Mouse (Mus musculus): ENCODE results near the gene Cpsf6.

Cpsf6 gene

DNA sequence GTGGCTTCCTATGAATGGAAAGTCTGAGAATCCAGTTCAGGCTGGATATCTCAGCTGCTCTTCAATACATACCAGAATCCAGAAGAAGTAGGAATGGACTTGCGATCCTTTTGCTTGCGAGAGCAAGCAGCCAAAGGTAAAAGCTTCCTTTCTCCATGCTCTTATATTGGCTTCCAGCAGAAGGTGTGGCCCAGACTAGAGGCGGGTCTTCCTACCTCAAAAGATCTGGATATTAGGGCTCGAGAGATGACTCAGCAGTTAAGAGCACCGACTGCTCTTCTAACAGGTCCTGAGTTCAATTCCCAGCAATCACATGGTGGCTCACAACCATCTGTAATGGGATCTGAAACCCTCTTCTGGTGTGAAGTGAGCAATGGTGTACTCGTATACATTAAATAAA, at the start of gene Cpsf6:
TSS of gene Cpsf6 (minus strand) at position 108 of the 400 bp plus-strand sequence.
- no peak for DNase-seq (ENCODE audit: low spot score)

DNA sequence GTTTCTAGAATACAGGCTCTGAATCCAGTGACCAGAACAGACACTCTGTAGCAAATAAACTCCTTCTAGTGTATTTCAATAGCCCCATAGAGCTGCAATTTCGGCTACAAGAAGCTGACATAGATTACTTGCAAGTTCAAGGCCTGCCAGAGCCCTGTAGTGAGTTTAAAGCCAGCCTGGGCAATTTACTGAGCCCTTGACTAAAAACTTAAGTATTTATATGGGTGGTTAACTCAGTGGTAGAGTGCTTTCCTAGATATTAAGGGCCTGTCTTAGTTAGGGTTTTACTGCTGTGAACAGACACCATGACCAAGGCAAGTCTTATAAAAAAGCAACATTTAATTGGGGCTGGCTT, 46.8 kb upstream of the Cpsf6 start:
- DNase-seq (ENCODE audit: low spot score), result no peak

DNA sequence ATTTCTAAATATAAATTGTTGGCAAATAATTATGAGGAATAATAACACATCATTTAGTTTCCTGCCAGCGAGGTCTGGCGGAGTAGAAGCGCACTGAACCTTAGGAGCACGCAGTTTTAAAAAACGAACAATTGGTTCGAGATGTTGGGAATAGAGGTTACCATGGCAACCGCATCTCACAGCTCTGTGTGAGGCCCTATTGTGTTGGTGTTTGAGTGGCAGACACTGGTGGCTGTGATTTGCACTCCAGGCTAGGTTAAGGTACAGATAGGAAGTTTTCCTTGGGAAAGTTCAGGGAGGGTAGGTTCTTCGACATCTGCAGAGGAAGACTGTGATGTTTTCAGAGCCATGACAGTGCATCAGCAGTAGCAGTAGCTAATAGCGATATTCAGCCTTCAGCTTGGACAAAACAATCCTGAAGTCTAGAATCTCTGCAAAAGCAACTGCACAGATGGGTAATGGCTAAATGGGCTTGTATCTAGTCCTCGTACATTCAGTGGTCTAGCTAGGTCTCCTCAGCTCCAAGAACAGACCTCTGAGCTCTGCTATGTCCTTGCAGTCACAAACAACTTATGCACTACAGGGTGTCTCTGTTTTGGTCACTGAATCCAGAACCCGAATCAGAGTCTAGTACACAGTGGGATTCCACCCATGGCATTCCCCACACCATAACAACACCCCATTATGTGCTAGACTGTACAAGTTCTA, 46.2 kb upstream of the Cpsf6 start:
- DNase-seq (ENCODE audit: low spot score), result no peak

DNA sequence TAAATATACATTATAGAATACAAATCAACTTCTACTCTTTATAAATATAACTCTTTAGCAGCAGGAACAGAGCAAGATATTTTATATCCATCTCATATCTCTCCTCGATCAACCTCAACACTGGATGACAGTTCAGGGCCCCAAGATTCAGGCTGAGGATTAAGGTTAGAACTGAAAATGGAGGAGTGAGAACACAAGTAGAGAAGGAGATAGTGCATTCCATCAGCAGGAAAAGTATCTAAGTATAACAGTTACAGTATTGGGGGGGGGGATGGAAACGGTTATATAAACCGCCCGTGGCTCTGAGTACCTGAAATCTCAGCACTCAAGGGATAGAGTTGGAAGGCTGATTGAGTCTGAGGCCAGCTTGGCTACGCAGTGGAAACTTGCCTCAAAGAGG, 45.2 kb upstream of the Cpsf6 start:
- no peak for DNase-seq (ENCODE audit: low spot score)

DNA sequence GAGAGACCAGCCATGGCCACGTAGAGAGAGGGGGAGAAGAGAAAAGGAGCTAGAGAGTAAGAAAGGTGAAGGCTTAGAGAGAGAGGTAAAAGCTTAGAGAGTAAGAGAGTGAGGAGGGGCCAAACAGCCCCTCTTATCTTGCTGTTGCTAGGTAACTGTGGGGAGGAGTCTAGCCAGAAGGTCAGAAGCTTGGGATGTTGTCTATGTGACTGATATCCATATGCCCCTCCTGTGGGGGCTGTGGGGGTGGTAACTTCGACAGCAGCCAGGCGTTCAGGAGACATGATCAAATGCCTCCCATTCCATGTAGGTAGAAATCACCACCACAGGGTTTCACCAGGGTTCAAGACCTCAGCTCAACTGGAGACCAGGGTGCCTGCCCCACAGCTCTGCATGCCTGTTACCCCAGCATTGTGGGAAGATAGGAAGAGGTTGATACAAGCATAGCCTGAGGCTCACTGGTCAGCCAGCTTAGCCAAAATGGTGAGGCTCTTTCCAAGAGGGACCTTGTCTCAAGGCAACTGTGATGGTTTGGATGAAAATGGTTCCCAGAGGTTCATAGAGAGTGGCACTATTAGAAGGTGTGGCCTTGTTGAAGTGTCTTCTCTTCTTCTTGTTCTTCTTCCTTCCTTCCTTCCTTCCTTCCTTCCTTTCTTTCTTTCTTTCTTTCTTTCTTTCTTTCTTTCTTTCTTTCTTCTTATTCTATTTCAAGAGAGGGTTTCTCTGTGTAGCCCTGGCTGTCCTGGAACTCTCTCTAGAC, 44.5 kb upstream of the Cpsf6 start:
- DNase-seq (ENCODE audit: low spot score), result no peak

DNA sequence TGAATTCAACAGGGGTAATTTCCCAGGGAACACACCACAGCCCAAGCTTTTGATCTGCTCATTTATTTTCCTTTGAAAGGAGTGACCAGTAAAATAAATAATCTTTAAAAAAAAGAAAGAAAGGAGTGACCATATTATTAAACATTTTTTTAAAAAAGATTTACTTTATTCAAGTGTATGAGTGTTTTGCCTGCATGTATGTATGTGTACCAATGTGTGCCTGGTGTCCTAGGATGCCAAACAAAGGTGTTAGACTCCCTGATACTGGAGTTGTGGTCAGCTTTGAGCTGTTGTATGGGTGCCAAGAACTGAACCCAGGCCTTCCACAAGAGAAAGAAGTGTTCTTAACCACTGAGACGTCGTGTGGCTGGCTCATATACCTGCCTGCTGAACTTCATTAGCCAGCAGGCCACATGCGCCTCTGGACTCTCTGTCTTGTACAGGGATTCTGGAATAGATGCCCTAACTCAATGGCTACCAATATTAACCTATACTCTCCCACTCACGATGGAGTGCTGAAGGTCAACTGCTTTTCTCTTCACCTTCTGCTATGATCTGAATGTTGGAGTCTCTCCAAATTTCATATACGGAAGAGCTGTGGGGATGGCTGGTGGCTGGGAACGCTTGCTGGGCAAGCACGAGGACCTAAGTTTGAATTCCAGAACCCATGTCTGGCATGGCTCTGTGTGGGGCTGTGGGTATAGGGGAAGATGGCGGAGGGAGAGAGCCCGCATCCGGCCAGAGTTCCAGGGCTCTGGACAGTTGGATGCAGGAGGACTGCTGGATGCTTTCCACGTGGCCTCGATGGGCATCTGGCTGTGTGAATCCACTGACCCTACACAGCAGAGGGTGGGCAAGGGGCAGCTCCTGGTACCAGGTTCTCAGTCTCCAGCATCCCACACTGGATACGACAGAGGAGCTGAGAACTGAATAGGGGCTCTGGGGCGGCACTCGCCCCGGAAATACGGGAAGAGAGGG, 43.5 kb upstream of the Cpsf6 start:
- no peak for DNase-seq (ENCODE audit: low spot score)

DNA sequence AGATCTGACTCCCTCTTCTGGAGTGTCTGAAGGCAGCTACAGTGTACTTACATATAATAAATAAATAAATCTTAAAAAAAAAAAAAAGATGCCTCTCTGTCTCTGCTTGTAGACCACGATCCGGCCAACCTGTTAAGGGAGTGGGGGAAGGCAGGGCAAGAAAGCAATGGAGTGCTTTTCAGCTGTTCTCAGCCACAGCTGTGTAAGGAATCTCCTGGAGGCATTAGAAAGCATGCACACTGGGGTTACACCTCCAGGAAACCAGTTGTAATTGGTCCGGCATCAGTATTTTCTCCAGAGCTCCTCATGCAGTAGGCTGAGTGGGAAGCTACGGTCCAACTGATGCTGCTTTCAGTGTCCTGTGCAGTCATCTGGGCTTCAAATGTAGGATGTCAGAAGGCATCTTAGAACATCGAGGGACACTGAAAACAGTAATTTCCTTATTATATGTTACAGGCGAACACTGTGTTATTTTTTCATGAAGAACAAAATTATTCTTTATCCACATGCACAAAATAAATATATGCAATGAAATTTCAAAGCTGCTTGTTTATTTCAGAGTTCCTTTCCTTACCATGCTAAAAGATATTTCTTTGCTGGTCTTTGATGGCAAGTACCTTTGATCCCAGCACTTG, 42.5 kb upstream of the Cpsf6 start:
- DNase-seq (ENCODE audit: low spot score), result no peak

DNA sequence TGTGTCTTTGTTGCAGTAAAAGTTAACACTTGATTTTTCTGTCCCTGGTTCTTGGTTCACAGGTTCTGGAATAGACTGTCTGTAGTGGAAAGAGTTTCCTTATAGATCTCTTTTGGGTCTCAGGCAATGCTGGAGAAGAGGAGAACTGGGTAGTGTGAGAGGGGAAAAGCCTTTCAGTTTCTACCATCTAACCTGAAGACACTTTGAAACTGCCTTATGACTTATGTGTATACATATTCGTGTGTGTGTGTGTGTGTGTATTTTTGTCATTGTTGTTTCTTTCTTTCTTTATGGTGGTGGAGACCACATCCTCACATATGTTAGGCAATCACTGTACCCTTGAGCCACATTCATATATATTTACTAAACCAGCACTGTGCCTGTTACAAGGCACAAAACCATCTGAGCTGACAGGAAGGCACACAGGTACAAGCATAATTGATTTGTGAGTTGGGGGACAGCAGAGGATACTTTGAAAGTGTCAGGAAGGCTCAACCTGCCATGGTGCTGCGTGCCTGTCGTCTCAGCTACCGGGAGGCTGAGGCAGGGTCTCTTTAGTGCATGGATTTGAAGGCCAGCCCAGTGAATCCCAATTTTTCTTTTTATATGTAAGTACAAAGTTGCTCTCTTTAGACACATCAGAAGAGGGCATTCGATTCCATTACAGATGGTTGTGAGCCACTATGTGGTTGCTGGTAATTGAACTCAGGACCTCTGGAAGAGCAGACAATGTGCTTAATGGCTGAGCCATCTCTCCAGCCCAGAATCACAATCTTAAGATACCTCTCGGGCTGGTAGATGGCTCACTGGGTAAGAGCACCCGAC, 41.7 kb upstream of the Cpsf6 start:
- DNase-seq (ENCODE audit: low spot score), result no peak

DNA sequence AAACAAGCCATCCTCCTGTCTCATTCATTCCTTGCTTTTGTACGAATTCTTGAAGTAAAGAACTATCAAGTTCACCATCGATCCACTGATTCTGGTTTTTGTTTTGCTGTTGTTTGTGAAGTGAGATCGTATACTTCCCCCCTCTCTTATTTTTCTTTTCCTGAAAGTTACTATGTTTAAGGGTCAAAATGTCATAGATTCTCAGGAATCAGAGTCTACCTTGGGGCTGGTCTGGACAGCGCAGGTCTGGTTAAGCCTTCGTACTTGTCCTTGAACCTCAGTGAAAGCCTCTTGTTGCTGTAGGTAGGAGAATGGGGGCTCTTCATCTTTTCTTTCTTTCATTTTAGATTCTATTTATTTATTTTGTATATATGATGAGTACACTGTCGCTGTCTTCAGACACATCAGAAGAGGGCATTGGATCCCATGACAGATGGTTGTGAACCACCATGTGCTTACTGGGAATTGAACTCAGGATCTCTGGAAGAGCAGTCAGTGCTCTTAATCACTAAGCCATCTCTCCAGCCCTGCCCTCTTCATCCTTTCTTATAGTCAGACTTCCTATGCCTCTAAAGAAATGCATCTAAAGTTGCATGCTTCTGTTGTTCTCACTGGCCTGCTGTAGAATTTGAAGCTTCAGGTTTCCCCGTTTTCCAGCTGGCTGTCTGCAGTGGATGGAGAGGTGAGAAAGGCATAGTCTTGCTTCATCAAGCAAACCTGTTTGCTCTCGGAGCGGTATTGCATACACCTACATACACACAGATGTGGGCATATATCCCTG, 40.9 kb upstream of the Cpsf6 start:
- no peak for DNase-seq (ENCODE audit: low spot score)

DNA sequence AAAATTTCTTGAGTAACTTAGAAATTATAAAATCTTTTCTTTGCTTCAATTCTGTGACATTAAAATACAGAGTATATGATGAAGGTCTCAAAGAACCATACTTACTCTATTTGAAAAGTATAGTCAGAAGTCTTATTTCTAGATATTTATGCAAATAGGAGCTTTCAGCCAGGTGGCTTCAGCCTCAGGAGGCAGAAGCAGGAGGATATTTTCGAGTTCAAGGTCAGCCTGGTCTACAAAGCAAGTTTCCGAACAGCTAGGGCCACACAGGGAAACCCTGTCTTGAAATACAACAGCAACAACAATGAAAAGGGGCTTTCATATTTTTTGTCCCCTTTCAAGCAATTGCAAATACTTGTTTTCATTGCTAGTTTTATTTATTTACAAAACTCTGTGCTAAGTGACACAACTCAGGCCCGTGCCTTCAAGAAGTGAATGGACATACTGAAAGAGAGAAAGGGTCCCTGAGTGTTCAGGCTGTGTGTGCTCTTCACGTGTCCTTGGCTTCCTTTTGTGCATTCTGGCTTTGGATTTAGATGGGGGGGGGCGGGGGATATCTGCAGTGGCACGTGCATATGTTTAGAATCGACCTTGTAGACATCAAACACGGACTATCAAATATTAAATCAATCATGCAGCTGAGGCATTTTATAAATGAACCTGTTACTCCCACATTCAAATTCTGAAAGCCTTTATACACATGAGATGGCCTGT, 39.9 kb upstream of the Cpsf6 start:
- DNase-seq (ENCODE audit: low spot score), result no peak

DNA sequence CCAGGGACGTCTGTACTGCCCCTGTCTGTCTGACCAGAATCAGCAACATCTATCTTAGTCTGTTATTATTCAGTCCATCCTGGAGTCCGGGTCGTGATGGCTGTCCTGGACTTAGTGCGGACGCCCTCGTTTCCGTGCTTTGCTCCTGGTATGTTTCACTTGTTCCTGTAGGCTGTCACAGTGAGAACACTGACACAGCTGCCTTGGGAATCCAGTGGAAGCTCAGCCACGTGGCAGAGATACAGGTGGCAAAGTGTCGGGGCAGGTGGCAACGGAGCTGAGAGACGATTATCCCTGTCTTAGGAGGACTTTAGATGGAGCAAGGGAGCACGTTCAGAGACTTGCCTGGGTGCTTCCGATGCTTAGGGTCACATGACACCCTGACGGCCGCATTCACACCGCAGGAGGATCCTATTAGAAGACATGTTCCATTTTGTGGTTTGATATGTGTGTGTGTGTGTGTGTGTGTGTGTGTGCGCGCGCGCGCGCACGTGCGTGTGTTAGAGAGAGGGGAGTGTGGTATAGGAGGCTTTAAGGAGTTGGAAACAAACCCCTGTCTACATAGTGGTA, 38.9 kb upstream of the Cpsf6 start:
- DNase-seq (ENCODE audit: low spot score), result no peak

DNA sequence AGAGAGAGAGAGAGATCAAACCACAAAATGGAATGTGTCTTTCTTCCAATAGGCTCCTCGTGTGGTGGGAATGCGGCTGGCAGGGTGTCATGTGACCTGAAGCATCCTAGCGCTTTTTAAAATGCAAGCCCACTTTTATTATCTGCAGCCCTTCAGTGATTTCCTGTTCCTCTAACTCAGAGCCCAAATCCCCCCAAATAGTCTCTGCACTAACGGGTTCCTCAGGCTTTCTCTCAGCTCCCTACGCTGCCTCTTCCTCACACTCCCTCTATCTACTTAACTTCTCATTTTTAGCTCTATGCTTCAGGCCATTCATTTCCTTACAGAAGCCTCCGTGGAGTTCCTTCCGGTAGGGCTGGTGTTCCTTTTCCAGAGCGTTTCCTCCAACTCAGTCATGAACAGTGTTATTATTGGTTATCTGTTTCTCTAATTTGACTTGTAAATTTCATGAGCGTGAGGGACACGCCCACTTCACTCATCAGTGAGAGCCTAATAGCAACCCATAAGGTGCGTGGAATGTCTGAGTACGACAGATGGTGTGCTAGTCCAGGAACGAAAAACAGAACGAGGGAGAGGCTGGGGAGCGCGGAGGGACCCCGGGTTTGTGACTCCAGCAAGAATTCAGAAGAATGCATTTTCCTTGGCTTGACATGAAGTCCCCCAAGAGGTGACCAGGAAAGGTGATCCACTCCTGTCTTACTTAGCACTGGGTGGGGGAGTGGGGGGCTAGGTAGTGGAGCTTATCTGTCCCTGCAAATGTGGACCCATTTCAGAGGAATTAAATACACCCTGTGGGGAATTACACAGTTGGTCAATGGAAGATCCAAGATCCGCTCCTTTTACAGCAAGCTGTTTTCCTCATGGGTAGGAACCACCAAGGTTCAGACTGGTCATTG, 38.2 kb upstream of the Cpsf6 start:
- no peak for DNase-seq (ENCODE audit: low spot score)

DNA sequence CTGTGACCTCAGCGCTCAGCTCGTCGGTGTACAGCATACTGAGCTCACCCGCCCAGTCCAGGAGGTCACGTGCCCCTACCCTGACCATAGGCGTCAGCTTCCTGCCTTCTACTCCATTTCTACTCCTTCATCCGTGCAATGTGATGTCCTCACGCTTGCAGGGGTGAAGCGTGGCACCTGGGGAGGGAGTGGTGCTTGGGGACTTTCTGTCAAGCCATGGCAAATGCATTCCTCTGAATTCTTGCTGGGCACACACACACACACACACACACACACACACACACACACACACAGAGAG, 37.6 kb upstream of the Cpsf6 start:
- no peak for DNase-seq (ENCODE audit: low spot score)

DNA sequence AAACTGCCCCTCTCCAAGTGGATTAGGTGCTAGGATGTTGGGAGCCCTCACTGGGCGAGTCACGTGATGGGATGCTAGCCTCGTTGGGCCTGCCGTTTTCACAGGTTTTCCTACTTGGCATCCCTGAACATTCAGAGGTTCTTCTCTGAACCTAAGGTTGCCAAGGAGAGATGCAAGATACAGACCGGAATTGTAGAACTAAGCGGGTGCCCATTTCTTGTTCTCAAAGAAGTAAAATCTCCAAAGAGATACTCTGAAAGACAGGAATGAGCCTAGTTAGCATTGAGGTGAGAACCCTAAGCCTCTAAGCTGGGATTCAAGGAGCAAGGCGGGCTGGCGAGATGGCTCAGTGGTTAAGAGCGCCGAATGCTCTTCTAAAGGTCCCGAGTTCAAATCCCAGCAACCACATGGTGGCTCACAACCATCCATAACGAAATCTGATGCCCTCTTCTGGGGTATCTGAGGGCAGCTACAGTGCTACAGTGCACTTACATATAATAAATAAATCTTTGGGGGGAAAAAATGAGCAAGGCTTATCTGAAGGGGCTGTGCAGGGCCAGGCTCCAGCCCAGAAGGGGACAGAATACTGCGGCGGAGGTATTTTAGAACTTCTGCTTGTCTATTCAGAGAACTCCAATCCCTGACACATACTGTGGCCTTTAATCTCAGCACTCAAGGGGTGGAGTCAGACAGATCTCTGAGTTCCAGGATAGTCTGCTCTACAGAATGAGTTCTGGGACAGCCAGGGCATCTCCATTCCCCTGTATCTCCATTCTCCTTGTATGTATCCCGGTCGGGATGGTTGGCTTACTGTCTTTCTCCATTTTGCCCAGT, 37.0 kb upstream of the Cpsf6 start:
- no peak for DNase-seq (ENCODE audit: low spot score)

DNA sequence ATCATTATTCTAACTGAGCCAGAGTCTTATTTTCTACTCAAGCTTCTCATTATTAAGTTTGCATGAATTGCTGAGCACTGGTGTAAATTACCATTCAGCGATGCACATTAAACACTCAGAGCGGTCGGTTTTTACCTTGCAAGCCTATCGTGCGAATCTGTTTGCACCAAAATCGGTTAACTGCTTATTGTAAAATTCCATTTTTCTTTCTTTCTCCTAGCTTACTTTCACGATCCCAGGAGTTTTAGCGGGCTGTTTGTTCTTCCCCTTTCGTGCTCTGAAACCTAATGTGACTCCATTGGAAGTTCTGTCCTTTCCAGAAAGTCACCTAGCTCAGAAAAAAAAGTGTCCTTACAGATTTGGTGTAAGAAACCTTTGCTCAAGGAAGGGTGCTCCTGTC, 36.3 kb upstream of the Cpsf6 start:
- DNase-seq (ENCODE audit: low spot score), result no peak

DNA sequence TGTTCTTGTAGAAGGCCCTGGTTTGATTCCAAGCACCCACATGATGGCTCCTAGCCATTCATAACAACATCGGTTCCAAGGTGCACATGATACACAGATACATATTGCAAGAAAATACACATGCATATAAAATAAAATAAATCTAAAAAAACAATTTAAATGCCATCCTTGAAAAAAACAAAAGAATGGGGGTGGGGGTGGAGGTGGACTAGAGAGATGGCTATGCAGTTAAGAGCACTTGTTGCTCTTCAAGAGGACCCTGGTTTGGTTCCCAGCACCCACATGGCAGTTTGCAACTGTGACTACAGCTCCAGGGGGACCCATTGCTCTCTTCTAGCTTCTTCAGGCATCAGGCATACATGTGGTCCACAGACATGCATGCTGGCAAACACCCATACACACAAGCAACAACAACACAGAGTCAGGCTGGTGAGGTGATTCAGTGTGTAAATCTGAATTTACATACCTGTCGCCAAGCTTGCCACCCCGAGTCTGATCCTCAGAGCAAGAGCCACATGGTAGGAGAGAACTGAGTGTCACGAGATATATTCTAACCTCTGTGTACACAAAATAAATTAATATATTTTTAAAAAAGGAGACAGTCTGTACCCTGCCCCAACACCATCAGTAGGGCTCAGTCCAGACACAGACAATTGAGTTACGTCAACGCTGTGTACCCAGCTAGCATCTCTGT, 35.7 kb upstream of the Cpsf6 start:
- DNase-seq (ENCODE audit: low spot score), result no peak

DNA sequence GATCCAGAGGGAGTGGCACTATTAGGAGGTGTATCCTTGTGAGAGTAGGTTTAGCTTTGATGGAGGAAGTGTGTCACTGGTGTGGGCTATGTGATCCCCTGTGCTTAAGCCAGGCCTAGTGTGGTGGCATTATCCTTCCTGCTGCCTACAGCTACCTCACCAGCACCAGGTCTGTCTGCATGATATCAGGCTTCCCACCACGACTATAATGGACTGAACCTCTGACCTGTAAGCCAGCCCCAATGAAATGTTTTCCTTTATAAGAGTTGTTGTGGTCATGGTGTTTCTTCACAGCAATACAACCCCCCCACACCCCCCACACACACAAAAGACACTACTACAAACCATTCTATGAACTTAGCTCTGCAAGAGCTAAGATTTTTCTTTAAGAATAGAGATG, 34.9 kb upstream of the Cpsf6 start:
- DNase-seq (ENCODE audit: low spot score), result no peak
